Mouse (Mus musculus): ENCODE measurements around the gene Gm11444. TPM values are rescaled to one million over a fixed set of nuclear protein-coding genes. Genes with fewer than 3 reads are reported as not detected.

Gene Gm11444
- total RNA-seq, 2 experiments from 2014 or later: not detected

GRCm38 (mm10) chr11:85829520-85830440 lies 20.4 kb downstream of the Gm11444 start:
- intact Hi-C loops (cut with DNase I): loop anchor here (5.0 kb wide), 2 partner anchors 307 to 362 kb away; no protein-coding TSS in a partner anchor
- no peak for DNase-seq (ENCODE audit: extremely low spot score in 1 of 2, low spot score in 2 of 2)

- intact Hi-C loops (cut with DNase I): loop anchor here (5.0 kb wide), 1 partner anchor 362 kb away; no protein-coding TSS in a partner anchor
- DNase-seq (ENCODE audit: extremely low spot score in 1 of 2, low spot score in 2 of 2): no peak
Measured at GRCm38 (mm10) chr11:85828691-85829519, 21.2 kb downstream of the Gm11444 start.

- intact Hi-C loops (cut with DNase I): loop anchor here (5.0 kb wide), 1 partner anchor 360 kb away; no protein-coding TSS in a partner anchor
- DNase-seq (ENCODE audit: extremely low spot score in 1 of 2, low spot score in 2 of 2): no peak
Measured at GRCm38 (mm10) chr11:85827342-85827741, 22.8 kb downstream of the Gm11444 start.

- DNase-seq (ENCODE audit: extremely low spot score in 1 of 2, low spot score in 2 of 2): no peak
- intact Hi-C loops (cut with DNase I): loop anchor here (5.0 kb wide), 1 partner anchor 359 kb away; no protein-coding TSS in a partner anchor
Measured at GRCm38 (mm10) chr11:85825823-85826222, 24.3 kb downstream of the Gm11444 start.

GRCm38 (mm10) chr11:85825031-85825430 lies 25.1 kb downstream of the Gm11444 start:
- intact Hi-C loops (cut with DNase I): loop anchor here (5.0 kb wide), 1 partner anchor 358 kb away; no protein-coding TSS in a partner anchor
- DNase-seq (ENCODE audit: extremely low spot score in 1 of 2, low spot score in 2 of 2): no peak

GRCm38 (mm10) chr11:85823794-85824193 lies 26.3 kb downstream of the Gm11444 start:
- intact Hi-C loops (cut with DNase I): no loop called here
- no peak for DNase-seq (ENCODE audit: extremely low spot score in 1 of 2, low spot score in 2 of 2)

- DNase-seq (ENCODE audit: extremely low spot score in 1 of 2, low spot score in 2 of 2): peak in 1 of 2 experiments; percentile 87
- intact Hi-C loops (cut with DNase I): no loop called here
Measured at GRCm38 (mm10) chr11:85823181-85823580, 27.0 kb downstream of the Gm11444 start.

- intact Hi-C loops (cut with DNase I): no loop called here
- no peak for DNase-seq (ENCODE audit: extremely low spot score in 1 of 2, low spot score in 2 of 2)
Measured at GRCm38 (mm10) chr11:85821659-85822058, 28.5 kb downstream of the Gm11444 start.

- intact Hi-C loops (cut with DNase I): no loop called here
- no peak for DNase-seq (ENCODE audit: extremely low spot score in 1 of 2, low spot score in 2 of 2)
Measured at GRCm38 (mm10) chr11:85820959-85821358, 29.2 kb downstream of the Gm11444 start.

- intact Hi-C loops (cut with DNase I): no loop called here
- no peak for DNase-seq (ENCODE audit: extremely low spot score in 1 of 2, low spot score in 2 of 2)
Measured at GRCm38 (mm10) chr11:85818401-85818800, 31.7 kb downstream of the Gm11444 start.

GRCm38 (mm10) chr11:85816471-85816870 lies 33.7 kb downstream of the Gm11444 start:
- intact Hi-C loops (cut with DNase I): no loop called here
- DNase-seq (ENCODE audit: extremely low spot score in 1 of 2, low spot score in 2 of 2): no peak

- no peak for DNase-seq (ENCODE audit: extremely low spot score in 1 of 2, low spot score in 2 of 2)
- intact Hi-C loops (cut with DNase I): no loop called here
Measured at GRCm38 (mm10) chr11:85814678-85815077, 35.5 kb downstream of the Gm11444 start.

- no peak for DNase-seq (ENCODE audit: extremely low spot score in 1 of 2, low spot score in 2 of 2)
- intact Hi-C loops (cut with DNase I): no loop called here
Measured at GRCm38 (mm10) chr11:85812201-85812966, 37.7 kb downstream of the Gm11444 start.

GRCm38 (mm10) chr11:85811676-85812075 lies 38.5 kb downstream of the Gm11444 start:
- DNase-seq (ENCODE audit: extremely low spot score in 1 of 2, low spot score in 2 of 2): no peak
- intact Hi-C loops (cut with DNase I): no loop called here

- no peak for DNase-seq (ENCODE audit: extremely low spot score in 1 of 2, low spot score in 2 of 2)
- intact Hi-C loops (cut with DNase I): no loop called here
Measured at GRCm38 (mm10) chr11:85811229-85811628, 38.9 kb downstream of the Gm11444 start.

- no peak for DNase-seq (ENCODE audit: extremely low spot score in 1 of 2, low spot score in 2 of 2)
- intact Hi-C loops (cut with DNase I): no loop called here
Measured at GRCm38 (mm10) chr11:85807353-85807752, 42.8 kb downstream of the Gm11444 start.

GRCm38 (mm10) chr11:85805779-85806178 lies 44.4 kb downstream of the Gm11444 start:
- no peak for DNase-seq (ENCODE audit: extremely low spot score in 1 of 2, low spot score in 2 of 2)
- intact Hi-C loops (cut with DNase I): no loop called here

GRCm38 (mm10) chr11:85804048-85804447 lies 46.1 kb downstream of the Gm11444 start:
- intact Hi-C loops (cut with DNase I): no loop called here
- no peak for DNase-seq (ENCODE audit: extremely low spot score in 1 of 2, low spot score in 2 of 2)

GRCm38 (mm10) chr11:85800380-85800779 lies 49.8 kb downstream of the Gm11444 start:
- intact Hi-C loops (cut with DNase I): no loop called here
- no peak for DNase-seq (ENCODE audit: extremely low spot score in 1 of 2, low spot score in 2 of 2)

Measured in left cerebral cortex, postnatal 10 days (tissue).